ENCODE assay signal across 7 mouse cellular contexts in the genomic region with DNA sequence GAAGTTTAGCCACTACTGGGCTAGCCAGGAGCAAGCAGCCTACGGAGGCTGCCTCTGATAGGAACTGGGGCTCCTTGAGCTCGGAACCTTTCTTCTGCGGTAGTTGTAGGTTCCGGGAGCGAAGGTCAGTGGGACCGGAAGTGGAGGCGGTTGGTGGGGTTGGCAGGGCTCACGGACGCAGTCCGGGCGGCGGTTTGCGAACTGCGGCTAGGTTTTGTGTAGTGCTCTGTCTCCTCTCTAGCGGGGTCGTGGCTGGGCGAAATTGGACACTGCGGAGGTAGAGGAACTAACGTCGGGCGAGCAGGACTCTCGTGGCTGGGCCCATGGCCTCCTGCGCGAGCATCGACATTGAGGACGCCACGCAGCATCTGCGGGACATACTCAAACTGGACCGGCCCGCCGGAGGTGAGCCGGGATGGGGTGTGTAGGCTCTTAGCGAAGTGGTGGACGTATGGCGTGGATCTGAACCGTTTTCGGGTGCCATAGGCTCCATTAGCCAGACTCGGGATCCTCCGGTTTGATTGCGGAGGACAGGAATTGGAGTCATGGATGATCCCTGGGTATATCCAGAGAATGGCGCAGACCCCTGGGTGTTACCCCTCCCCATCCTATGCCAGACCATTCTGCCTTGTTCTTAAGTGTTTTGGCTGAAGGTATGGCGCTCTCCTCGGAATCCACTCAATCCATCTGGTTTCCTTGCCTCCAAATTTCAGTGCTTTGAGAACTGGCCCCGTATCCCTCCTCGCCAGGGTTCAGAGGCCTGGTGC. TPM values are rescaled to one million over a fixed set of nuclear protein-coding genes. Genes with fewer than 3 reads are reported as not detected.
DNase-seq lines count a peak whose midpoint lies in the region; ATAC-seq lines count a peak whose summit lies in the region.

Gene Edc4, plus strand, starts transcription at position 128 of the 767 bp plus-strand sequence.

- H3K27ac ChIP-seq in intestine, embryonic 16.5 days (ENCODE audit: low read length), result peak within 1 kb of the TSS; percentile 63
- H3K27ac ChIP-seq in midbrain, embryonic 11.5 days (ENCODE audit: low read depth, low read length), result no peak within 1 kb of the TSS

- peak within 1 kb of the TSS; percentile 86 for H3K4me2 ChIP-seq in intestine, embryonic 16.5 days (ENCODE audit: low read depth, low read length)
- peak within 1 kb of the TSS; percentile 60 for H3K4me2 ChIP-seq in midbrain, embryonic 11.5 days

- H3K27me3 ChIP-seq in intestine, embryonic 16.5 days (replicated peaks; ENCODE audit: control insufficient read depth, insufficient read depth, low read length), result no peaks in the 10 kb centered on the region
- no peaks in the 10 kb centered on the region for H3K27me3 ChIP-seq in midbrain, embryonic 11.5 days (ENCODE audit: control insufficient read depth, insufficient read depth, low read length)

- H3K9ac ChIP-seq in intestine, embryonic 16.5 days (ENCODE audit: low read depth, low read length), result peak within 1 kb of the TSS; percentile 94
- peak within 1 kb of the TSS; percentile 86 for H3K9ac ChIP-seq in midbrain, embryonic 11.5 days (ENCODE audit: low read length)

- peak within 1 kb of the TSS; percentile 95 for H3K4me3 ChIP-seq in intestine, embryonic 16.5 days (ENCODE audit: low read length)
- H3K4me3 ChIP-seq in midbrain, embryonic 11.5 days (ENCODE audit: low read depth, low read length), result peak within 1 kb of the TSS; percentile 74

- H3K36me3 ChIP-seq in intestine, embryonic 16.5 days (ENCODE audit: control insufficient read depth, insufficient read depth, low read length), result peaks cover 16% of the 10 kb centered on the region
- H3K36me3 ChIP-seq in midbrain, embryonic 11.5 days (ENCODE audit: control insufficient read depth, insufficient read depth, low read length), result peaks cover 25% of the 10 kb centered on the region

- ATAC-seq in intestine, embryonic 16.5 days, result peak; percentile 91
- peak; percentile 79 for ATAC-seq in midbrain, embryonic 11.5 days (ENCODE audit: low FRiP score)

- peaks cover 10% of the 10 kb centered on the region for H3K4me1 ChIP-seq in intestine, embryonic 16.5 days (ENCODE audit: control insufficient read depth, insufficient read depth, low read length)
- peaks cover 16% of the 10 kb centered on the region for H3K4me1 ChIP-seq in midbrain, embryonic 11.5 days (ENCODE audit: control insufficient read depth, insufficient read depth, low read length)

- under 1% methylated on average over 45 of the region's 45 CpGs for WGBS in intestine, embryonic 16.5 days
- 2% methylated on average over 45 of the region's 45 CpGs for WGBS in midbrain, embryonic 11.5 days

- H3K9me3 ChIP-seq in intestine, embryonic 16.5 days (ENCODE audit: control insufficient read depth, low read length), result no peaks in the 10 kb centered on the region
- no peaks in the 10 kb centered on the region for H3K9me3 ChIP-seq in midbrain, embryonic 11.5 days (ENCODE audit: control insufficient read depth, low read length)

- peak; percentile 93 for DNase-seq in adrenal gland, postnatal 10 days
- peak; percentile 90 for DNase-seq in embryo, embryonic 9.5 days (ENCODE audit: extremely low spot score)
- DNase-seq in gonadal fat pad, adult 2 months (ENCODE audit: low read depth), result no peak
- DNase-seq in left cerebral cortex, postnatal 4 days, result peak; percentile 78
- peak; percentile 99 for DNase-seq in midbrain, embryonic 11.5 days (ENCODE audit: low spot score, missing footprints)
- DNase-seq in right cerebral cortex, postnatal 4 days, result peak; percentile 84

- intact Hi-C loops in left cerebral cortex, postnatal 4 days (cut with DNase I), result no loop called here

RNA-seq across cellular contexts. Expression of gene Edc4, which starts in this region (rescaled TPM):
- total RNA-seq in adrenal gland, postnatal 10 days (2021), result 10 to 100 TPM; 28.0 to 35.3 TPM
- polyA plus RNA-seq in gonadal fat pad, adult 2 months (2012; rRNA removed), result 54.3 and 63.5 TPM in 2 replicates
- polyA plus RNA-seq in intestine, embryonic 16.5 days (2015; fragmentation: Nextera tagmentation; extraction: Ambion mirVana), result 31.6 and 34.9 TPM in 2 replicates
- total RNA-seq in left cerebral cortex, postnatal 4 days (2021), result 10 to 100 TPM; 64.5 to 74.1 TPM
- 35.6 TPM in 2 replicates for polyA plus RNA-seq in midbrain, embryonic 11.5 days (2014; fragmentation: Nextera tagmentation; extraction: Ambion mirVana)
